Mouse (Mus musculus): ENCODE measurements around the gene Cdkl2. TPM values are rescaled to one million over a fixed set of nuclear protein-coding genes. Genes with fewer than 3 reads are reported as not detected.

Cdkl2 gene
- polyA plus RNA-seq, 1 experiment from 2014 or later: 19.7 TPM

DNA sequence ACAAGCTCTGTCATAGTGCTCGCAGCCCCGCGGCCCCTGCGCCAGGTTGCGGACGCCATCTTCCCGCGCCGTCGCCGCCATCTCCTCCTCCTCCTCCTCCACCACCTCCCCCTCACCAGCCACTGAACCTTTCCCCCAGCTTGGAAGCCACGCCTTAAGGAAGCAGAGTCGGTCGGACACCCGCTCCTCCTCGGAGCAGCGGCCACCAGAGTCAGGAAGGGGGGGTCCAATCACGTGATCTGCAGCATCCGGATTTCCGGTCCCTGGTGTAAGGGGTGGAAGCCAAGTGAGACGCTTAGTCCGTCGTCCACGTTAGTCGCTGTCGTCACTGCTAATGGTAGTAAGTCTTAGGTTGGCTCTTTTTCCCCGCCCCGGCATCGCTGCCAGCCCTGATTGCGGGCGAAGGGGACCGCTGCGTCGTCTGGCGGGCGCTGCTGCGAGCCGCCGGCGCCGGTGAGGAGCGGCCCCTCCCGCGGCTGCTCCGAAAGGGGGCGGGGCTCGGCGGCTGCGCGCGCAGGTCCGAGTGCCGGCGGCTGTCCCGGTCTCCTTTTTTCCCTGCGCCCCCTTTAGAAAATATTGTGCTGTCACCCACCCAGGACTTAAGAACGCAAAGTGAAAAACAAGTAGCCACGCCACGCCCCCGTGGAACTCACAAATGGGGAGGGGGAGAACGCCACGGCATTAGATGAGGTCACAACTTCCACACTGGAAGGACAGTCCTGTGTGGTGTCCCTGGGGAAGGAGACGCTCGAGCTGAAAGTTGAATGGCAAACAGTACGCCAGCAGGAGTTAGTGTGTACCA lies 80.8 kb downstream of the Cdkl2 start, which contains the start of gene Rchy1:
Gene Rchy1, minus strand, starts transcription at position 430 of the 802 bp plus-strand sequence.
- peak; percentile 98 for ATAC-seq
- H3K9me3 ChIP-seq (replicated peaks; ENCODE audit: control insufficient read depth, low read length, poor library complexity, severe bottlenecking): no peaks in the 10 kb centered on the region
- H3K36me3 ChIP-seq (ENCODE audit: control insufficient read depth, insufficient read depth, low read length): no peaks in the 10 kb centered on the region
- peak within 1 kb of the TSS; percentile 99 for H3K27ac ChIP-seq (ENCODE audit: low read length)
- peak within 1 kb of the TSS; percentile 87 for H3K9ac ChIP-seq (ENCODE audit: low read depth, low read length)
- under 1% methylated on average over 65 of the region's 65 CpGs for WGBS
- peak within 1 kb of the TSS; percentile 78 for H3K4me3 ChIP-seq (ENCODE audit: low read depth, low read length)
- no peaks in the 10 kb centered on the region for H3K27me3 ChIP-seq (ENCODE audit: control insufficient read depth, insufficient read depth, low read depth, low read length)
- H3K4me1 ChIP-seq (ENCODE audit: control insufficient read depth, insufficient read depth, low read length): peaks cover 28% of the 10 kb centered on the region
- peak within 1 kb of the TSS; percentile 75 for H3K4me2 ChIP-seq (ENCODE audit: low read length)

DNA sequence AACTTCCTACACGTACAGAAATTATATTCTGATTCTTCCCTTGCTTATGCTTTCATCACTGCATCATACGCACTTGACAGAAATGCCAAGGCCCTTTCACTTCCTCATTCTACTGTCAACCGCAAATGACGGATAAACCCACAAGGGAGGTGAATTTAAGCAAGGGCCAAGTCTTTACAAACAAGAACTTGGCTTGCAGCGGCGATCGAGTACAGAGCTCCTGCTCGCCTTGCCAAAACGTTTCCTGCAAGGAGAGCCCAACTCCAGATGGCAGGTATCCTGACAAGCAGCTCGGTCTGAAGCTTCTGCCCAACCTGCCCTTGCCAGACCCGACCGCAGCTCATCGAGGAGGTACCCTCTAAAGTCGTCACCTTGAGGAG lies 81.4 kb downstream of the Cdkl2 start:
- H3K9me3 ChIP-seq (replicated peaks; ENCODE audit: control insufficient read depth, low read length, poor library complexity, severe bottlenecking): no peaks in the 10 kb centered on the region
- no peaks in the 10 kb centered on the region for H3K27me3 ChIP-seq (ENCODE audit: control insufficient read depth, insufficient read depth, low read depth, low read length)
- H3K27ac ChIP-seq (ENCODE audit: low read length): peak overlapping the region; percentile 99
- under 1% methylated on average over 14 of the region's 14 CpGs for WGBS
- peak overlapping the region; percentile 78 for H3K4me3 ChIP-seq (ENCODE audit: low read depth, low read length)
- H3K4me2 ChIP-seq (ENCODE audit: low read length): peak overlapping the region; percentile 73
- peak overlapping the region; percentile 87 for H3K9ac ChIP-seq (ENCODE audit: low read depth, low read length)
- H3K36me3 ChIP-seq (ENCODE audit: control insufficient read depth, insufficient read depth, low read length): peaks cover 2% of the 10 kb centered on the region
- ATAC-seq: peak; percentile 2; the same call in 1 of the 2 replicates
- peaks cover 28% of the 10 kb centered on the region for H3K4me1 ChIP-seq (ENCODE audit: control insufficient read depth, insufficient read depth, low read length)

GRCm38 (mm10) chr5:91961370-91961769 lies 82.3 kb downstream of the Cdkl2 start:
- H3K27ac ChIP-seq (ENCODE audit: low read length): no peak overlapping the region
- H3K27me3 ChIP-seq (ENCODE audit: control insufficient read depth, insufficient read depth, low read depth, low read length): no peaks in the 10 kb centered on the region
- peak overlapping the region; percentile 78 for H3K4me3 ChIP-seq (ENCODE audit: low read depth, low read length)
- ATAC-seq: no peak
- H3K36me3 ChIP-seq (ENCODE audit: control insufficient read depth, insufficient read depth, low read length): peaks cover 5% of the 10 kb centered on the region
- H3K4me2 ChIP-seq (ENCODE audit: low read length): peak overlapping the region; percentile 73
- 94% methylated on average over 1 of the region's 1 CpGs for WGBS
- H3K4me1 ChIP-seq (ENCODE audit: control insufficient read depth, insufficient read depth, low read length): peaks cover 28% of the 10 kb centered on the region
- H3K9me3 ChIP-seq (replicated peaks; ENCODE audit: control insufficient read depth, low read length, poor library complexity, severe bottlenecking): no peaks in the 10 kb centered on the region
- H3K9ac ChIP-seq (ENCODE audit: low read depth, low read length): peak overlapping the region; percentile 87

DNA sequence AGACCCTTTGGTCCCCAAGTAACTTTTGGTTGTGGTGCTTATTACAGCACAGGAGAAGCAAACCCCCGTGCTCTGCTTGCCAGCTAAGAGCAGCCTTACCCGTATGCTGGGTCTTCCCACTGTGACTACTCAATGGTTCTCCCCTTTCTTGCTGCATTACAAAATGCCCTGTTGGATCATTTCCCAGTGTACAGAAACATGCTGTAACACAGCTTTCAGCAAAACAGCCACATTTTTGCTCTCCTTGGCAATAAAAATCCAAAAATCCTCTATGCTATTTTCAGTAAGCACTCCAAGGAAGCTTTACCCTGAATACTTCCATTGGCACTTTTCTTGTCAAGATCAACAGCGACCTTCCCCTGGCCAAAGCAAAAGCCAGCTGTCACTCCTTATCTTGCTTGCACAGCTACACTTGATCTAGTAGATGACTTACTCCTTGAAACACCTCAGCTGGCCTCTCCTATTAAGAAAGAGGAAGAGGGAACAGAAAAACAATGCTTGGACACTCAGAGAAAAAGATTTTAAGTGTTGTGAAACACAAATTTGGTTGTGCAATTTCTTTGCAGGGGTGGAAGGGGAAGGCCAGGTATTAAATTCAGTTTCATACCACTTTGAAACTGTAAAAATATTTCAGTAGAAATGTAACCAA lies 83.0 kb downstream of the Cdkl2 start:
- Histone ChIP-seq H3K27me3 (ENCODE audit: control insufficient read depth, insufficient read depth, low read depth, low read length) (no peaks in the 10 kb centered on the region), H3K4me1 (ENCODE audit: control insufficient read depth, insufficient read depth, low read length) (peaks cover 28% of the 10 kb centered on the region), H3K4me3 (ENCODE audit: low read depth, low read length) (no peak overlapping the region), H3K9ac (ENCODE audit: low read depth, low read length) (peak overlapping the region; percentile 31), H3K27ac (ENCODE audit: low read length) (no peak overlapping the region), H3K9me3 (replicated peaks; ENCODE audit: control insufficient read depth, low read length, poor library complexity, severe bottlenecking) (no peaks in the 10 kb centered on the region), H3K36me3 (ENCODE audit: control insufficient read depth, insufficient read depth, low read length) (peaks cover 5% of the 10 kb centered on the region), H3K4me2 (ENCODE audit: low read length) (peak overlapping the region; percentile 73)
- ATAC-seq: no peak
- WGBS: 80% methylated on average over 3 of the region's 3 CpGs

- H3K27me3 ChIP-seq (ENCODE audit: control insufficient read depth, insufficient read depth, low read depth, low read length): no peaks in the 10 kb centered on the region
- ATAC-seq: no peak
- WGBS: 91% methylated on average over 1 of the region's 1 CpGs
- H3K4me2 ChIP-seq (ENCODE audit: low read length): no peak overlapping the region; the same call in 1 of the 2 replicates
- H3K27ac ChIP-seq (ENCODE audit: low read length): no peak overlapping the region
- no peak overlapping the region for H3K9ac ChIP-seq (ENCODE audit: low read depth, low read length)
- H3K4me3 ChIP-seq (ENCODE audit: low read depth, low read length): no peak overlapping the region
- peaks cover 28% of the 10 kb centered on the region for H3K4me1 ChIP-seq (ENCODE audit: control insufficient read depth, insufficient read depth, low read length)
- no peaks in the 10 kb centered on the region for H3K9me3 ChIP-seq (replicated peaks; ENCODE audit: control insufficient read depth, low read length, poor library complexity, severe bottlenecking)
- peaks cover 5% of the 10 kb centered on the region for H3K36me3 ChIP-seq (ENCODE audit: control insufficient read depth, insufficient read depth, low read length)
Observed at GRCm38 (mm10) chr5:91959986-91960385, 83.7 kb downstream of the Cdkl2 start.

DNA sequence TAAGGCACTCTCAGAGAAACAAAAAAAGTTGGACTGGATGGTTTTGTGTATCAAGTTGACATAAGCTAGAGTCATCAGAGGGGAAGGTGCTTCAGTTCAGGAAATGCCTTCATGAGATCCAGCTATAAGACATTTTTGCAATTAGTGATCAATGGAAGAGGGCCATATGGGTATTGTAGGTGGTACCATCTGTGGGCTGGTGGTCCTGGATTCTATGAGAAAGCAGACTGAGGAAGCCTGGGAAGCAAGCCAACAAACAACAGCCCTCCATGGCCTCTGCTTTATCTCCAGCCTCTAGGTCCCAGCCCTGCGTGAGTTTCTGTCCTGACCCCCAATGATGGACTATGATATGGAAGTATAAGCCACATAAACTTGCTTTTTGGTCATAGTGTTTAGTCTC lies 84.6 kb downstream of the Cdkl2 start:
- Histone ChIP-seq H3K27me3 (ENCODE audit: control insufficient read depth, insufficient read depth, low read depth, low read length) (no peaks in the 10 kb centered on the region), H3K4me1 (ENCODE audit: control insufficient read depth, insufficient read depth, low read length) (peaks cover 28% of the 10 kb centered on the region), H3K9ac (ENCODE audit: low read depth, low read length) (no peak overlapping the region), H3K4me3 (ENCODE audit: low read depth, low read length) (no peak overlapping the region), H3K9me3 (replicated peaks; ENCODE audit: control insufficient read depth, low read length, poor library complexity, severe bottlenecking) (no peaks in the 10 kb centered on the region), H3K36me3 (ENCODE audit: control insufficient read depth, insufficient read depth, low read length) (peaks cover 5% of the 10 kb centered on the region), H3K27ac (ENCODE audit: low read length) (no peak overlapping the region), H3K4me2 (ENCODE audit: low read length) (no peak overlapping the region)
- no peak for ATAC-seq
- WGBS: 90% methylated on average over 1 of the region's 1 CpGs

DNA sequence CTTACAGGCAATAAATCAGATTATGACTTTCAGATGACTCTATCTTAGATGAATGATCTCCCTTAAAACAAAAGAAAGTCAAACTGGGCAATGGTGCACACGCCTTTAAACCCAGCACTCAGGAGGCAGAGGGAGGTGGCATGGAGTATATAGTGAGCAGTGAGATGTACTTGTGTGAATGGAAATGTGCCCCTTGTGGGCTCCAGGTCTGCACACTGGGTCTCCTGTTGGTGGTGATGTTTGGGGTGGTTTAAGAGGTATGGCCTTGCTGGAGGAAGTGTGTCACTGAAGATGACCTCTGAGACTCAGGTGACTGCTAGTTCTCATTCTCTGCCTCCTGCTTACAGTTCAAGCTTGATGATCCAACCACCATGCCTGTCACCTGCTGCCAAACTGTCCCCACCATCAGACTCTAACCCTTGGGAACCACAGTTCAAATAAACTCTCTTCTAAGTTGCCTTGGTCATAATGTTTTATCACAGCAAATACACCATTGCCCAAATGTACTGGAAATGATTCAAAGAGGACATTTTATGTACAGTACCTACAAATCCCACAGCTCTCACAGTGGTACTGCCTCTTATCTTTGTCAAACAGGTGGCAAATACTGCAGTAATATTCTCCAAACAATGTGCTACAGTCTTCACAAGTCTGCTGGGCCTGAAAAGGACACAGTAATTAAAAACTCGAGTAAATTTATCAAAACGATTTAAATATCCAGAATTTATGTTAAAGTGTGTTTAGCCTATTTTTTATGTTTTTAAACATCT lies 86.5 kb downstream of the Cdkl2 start:
- Histone ChIP-seq H3K9me3 (replicated peaks; ENCODE audit: control insufficient read depth, low read length, poor library complexity, severe bottlenecking) (no peaks in the 10 kb centered on the region), H3K27ac (ENCODE audit: low read length) (no peak overlapping the region), H3K4me2 (ENCODE audit: low read length) (no peak overlapping the region), H3K4me1 (ENCODE audit: control insufficient read depth, insufficient read depth, low read length) (peaks cover 22% of the 10 kb centered on the region), H3K27me3 (ENCODE audit: control insufficient read depth, insufficient read depth, low read depth, low read length) (no peaks in the 10 kb centered on the region), H3K36me3 (ENCODE audit: control insufficient read depth, insufficient read depth, low read length) (peaks cover 7% of the 10 kb centered on the region), H3K9ac (ENCODE audit: low read depth, low read length) (no peak overlapping the region), H3K4me3 (ENCODE audit: low read depth, low read length) (no peak overlapping the region)
- no peak for ATAC-seq
- WGBS: 94% methylated on average over 3 of the region's 3 CpGs

Measured in midbrain, embryonic 16.5 days (tissue).